8 mouse cellular contexts compared by ENCODE assay signal in the genomic region with DNA sequence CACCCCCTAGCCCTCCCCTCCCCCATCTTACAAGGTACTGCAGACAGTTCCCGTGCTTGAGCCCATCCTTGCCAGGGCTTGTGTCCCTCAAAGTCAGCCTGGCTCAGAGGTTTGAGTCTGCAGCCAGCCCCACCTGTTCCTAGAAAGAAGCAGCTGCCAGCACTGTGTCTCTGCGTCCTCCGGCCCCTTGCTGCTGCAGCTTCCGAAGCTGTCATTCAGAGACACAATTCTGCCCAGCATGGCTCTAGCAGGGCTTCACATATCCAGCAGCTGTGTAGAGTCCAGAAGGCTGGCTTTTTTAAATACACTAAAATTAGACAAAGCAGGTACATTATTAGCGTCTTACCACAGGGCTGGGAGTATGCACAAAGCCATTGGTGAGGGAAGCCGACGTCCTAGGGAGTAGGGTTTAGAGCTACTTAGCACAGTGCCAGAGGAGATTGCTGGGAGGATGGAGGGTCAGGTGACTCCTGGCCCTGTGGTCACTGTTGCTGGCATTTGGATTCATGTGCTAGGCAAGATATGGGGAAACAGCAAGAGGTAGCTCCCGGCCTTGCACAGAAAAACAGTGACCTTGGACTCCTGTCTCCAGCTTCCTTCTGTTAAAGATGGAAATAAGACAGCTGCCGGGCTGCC.
A peak's percentile ranks its signal among the peaks of the same experiment; 100 is the strongest.
DNase-seq lines count a peak whose midpoint lies in the region; ATAC-seq lines count a peak whose summit lies in the region.

No protein-coding gene starts in this region.

- peak; percentile 28; the same call in 1 of the 2 replicates for ATAC-seq in embryonic facial prominence, embryonic 12.5 days (ENCODE audit: insufficient number of reproducible peaks, insufficient read depth, low FRiP score, low TSS enrichment)
- ATAC-seq in limb, embryonic 15.5 days (ENCODE audit: insufficient number of reproducible peaks, low FRiP score, low TSS enrichment, low read depth) = peak; percentile 41; the same call in 1 of the 2 replicates
- no peak for ATAC-seq in intestine, embryonic 15.5 days

- no peak overlapping the region for H3K9ac ChIP-seq in embryonic facial prominence, embryonic 12.5 days
- no peak overlapping the region for H3K9ac ChIP-seq in limb, embryonic 15.5 days
- H3K9ac ChIP-seq in intestine, embryonic 15.5 days = no peak overlapping the region

- H3K27ac ChIP-seq in embryonic facial prominence, embryonic 12.5 days = no peak overlapping the region
- no peak overlapping the region; the same call in 1 of the 2 replicates for H3K27ac ChIP-seq in limb, embryonic 15.5 days
- H3K27ac ChIP-seq in intestine, embryonic 15.5 days = no peak overlapping the region

- H3K4me2 ChIP-seq in embryonic facial prominence, embryonic 12.5 days (replicated peaks) = no peak overlapping the region
- H3K4me2 ChIP-seq in limb, embryonic 15.5 days = no peak overlapping the region
- no peak overlapping the region for H3K4me2 ChIP-seq in intestine, embryonic 15.5 days (replicated peaks)

- H3K4me1 ChIP-seq in embryonic facial prominence, embryonic 12.5 days = no peaks in the 10 kb centered on the region
- H3K4me1 ChIP-seq in limb, embryonic 15.5 days = 0 out of 2 replicates have a peak, but pooled peaks cover 4% of the 10 kb centered on the region
- no peaks in the 10 kb centered on the region for H3K4me1 ChIP-seq in intestine, embryonic 15.5 days (replicated peaks)

- H3K36me3 ChIP-seq in embryonic facial prominence, embryonic 12.5 days = no peaks in the 10 kb centered on the region
- H3K36me3 ChIP-seq in limb, embryonic 15.5 days = no peaks in the 10 kb centered on the region
- no peaks in the 10 kb centered on the region for H3K36me3 ChIP-seq in intestine, embryonic 15.5 days

- intact Hi-C loops in heart, postnatal 14 days (cut with DNase I) = no loop called here

- H3K27me3 ChIP-seq in embryonic facial prominence, embryonic 12.5 days = no peaks in the 10 kb centered on the region
- no peaks in the 10 kb centered on the region for H3K27me3 ChIP-seq in limb, embryonic 15.5 days
- no peaks in the 10 kb centered on the region for H3K27me3 ChIP-seq in intestine, embryonic 15.5 days (replicated peaks)

- no peaks in the 10 kb centered on the region for H3K9me3 ChIP-seq in embryonic facial prominence, embryonic 12.5 days
- no peaks in the 10 kb centered on the region for H3K9me3 ChIP-seq in limb, embryonic 15.5 days
- H3K9me3 ChIP-seq in intestine, embryonic 15.5 days = no peaks in the 10 kb centered on the region

- peak; percentile 21 for DNase-seq in cerebellum, adult 9-10 months
- DNase-seq in cerebellum, adult 8-10 months = no peak
- peak; percentile 22 to 32 for DNase-seq in heart, postnatal 14 days
- DNase-seq in frontal cortex, postnatal 10 days (ENCODE audit: low spot score in 2 of 2) = no peak
- no peak for DNase-seq in Muller cell, postnatal 12 days (ENCODE audit: inconsistent ontology term)

- H3K4me3 ChIP-seq in embryonic facial prominence, embryonic 12.5 days = no peak overlapping the region
- H3K4me3 ChIP-seq in limb, embryonic 15.5 days = no peak overlapping the region
- H3K4me3 ChIP-seq in intestine, embryonic 15.5 days (replicated peaks) = no peak overlapping the region

- 29% methylated on average over 9 of the region's 9 CpGs for WGBS in embryonic facial prominence, embryonic 12.5 days
- 55% methylated on average over 9 of the region's 9 CpGs for WGBS in limb, embryonic 15.5 days
- WGBS in intestine, embryonic 15.5 days = 55% methylated on average over 9 of the region's 9 CpGs

Comparison
In these comparisons a context has a peak if more than half of its experiments do, and no peak if none do; other contexts are left out.
1. DNase-seq: peak in cerebellum, adult 9-10 months (single experiment) and heart, postnatal 14 days (2 of 2); none in cerebellum, adult 8-10 months (single experiment), frontal cortex, postnatal 10 days (0 of 2) and Muller cell, postnatal 12 days (single experiment).